Mouse (Mus musculus) thymus, adult 2 months (tissue): ENCODE measurements at regions not wholly inside any gene's neighbourhood (a gene's known extent, or its start where the extent isn't known, plus 50 kb on each side); places are given as distances from the start of the nearest gene placed in this dataset.

Experiments used
- DNase-seq: peaks from one replicate; pipeline ENCODE4 v3.0.0; 2021
- H3K27ac ChIP-seq: fragments of 200-500 bp; 2 replicates; pipeline ENCODE4 v1.5.1; 2012; ENCODE audit warnings: low read length, control low read depth; ENCODE audit not compliant: control insufficient read depth, insufficient read depth
- H3K27me3 ChIP-seq: fragments of 200-500 bp; 2 replicates; pipeline ENCODE4 v1.6.1; 2012; ENCODE audit warnings: mild to moderate bottlenecking, low read length, moderate library complexity, mixed read lengths; ENCODE audit not compliant: control insufficient read depth, insufficient read depth
- H3K36me3 ChIP-seq: fragments of 200-500 bp; 2 replicates; pipeline ENCODE4 v1.6.1; 2012; ENCODE audit warnings: mild to moderate bottlenecking, low read length, moderate library complexity; ENCODE audit not compliant: control insufficient read depth, insufficient read depth
- H3K4me1 ChIP-seq: fragments of 200-500 bp; replicated peaks from 2 replicates; pipeline ENCODE4 v1.6.1; 2012; ENCODE audit warnings: low read length; ENCODE audit not compliant: control insufficient read depth, insufficient read depth
- H3K4me3 ChIP-seq: fragments of 200-500 bp; 2 replicates; pipeline ENCODE4 v1.5.1; 2012; ENCODE audit warnings: mild to moderate bottlenecking, low read length, control low read depth, moderate library complexity; ENCODE audit not compliant: control insufficient read depth, insufficient read depth
- CTCF ChIP-seq: fragments of 200-500 bp; IDR thresholded peaks from 2 replicates; pipeline ENCODE4 v1.5.1; 2012; ENCODE audit warnings: mild to moderate bottlenecking, control low read depth, low read length, moderate library complexity, borderline replicate concordance; ENCODE audit not compliant: control insufficient read depth, poor library complexity, insufficient read depth; ENCODE audit errors: extremely low read depth
- POLR2A ChIP-seq: fragments of 200-500 bp; IDR thresholded peaks from 2 replicates; pipeline ENCODE4 v1.6.1; 2012; ENCODE audit warnings: mild to moderate bottlenecking, low read length, control low read depth, moderate library complexity; ENCODE audit not compliant: control insufficient read depth, poor library complexity, insufficient read depth; ENCODE audit errors: extremely low read depth
- WGBS: fragments of 180-500 bp; shearing (Covaris S2); methylation state at CpG from one replicate; pipeline ENCODE4 v1.1.7; 2018; 5-methylcytosine and 5-hydroxymethylcytosine counted together

DNA sequence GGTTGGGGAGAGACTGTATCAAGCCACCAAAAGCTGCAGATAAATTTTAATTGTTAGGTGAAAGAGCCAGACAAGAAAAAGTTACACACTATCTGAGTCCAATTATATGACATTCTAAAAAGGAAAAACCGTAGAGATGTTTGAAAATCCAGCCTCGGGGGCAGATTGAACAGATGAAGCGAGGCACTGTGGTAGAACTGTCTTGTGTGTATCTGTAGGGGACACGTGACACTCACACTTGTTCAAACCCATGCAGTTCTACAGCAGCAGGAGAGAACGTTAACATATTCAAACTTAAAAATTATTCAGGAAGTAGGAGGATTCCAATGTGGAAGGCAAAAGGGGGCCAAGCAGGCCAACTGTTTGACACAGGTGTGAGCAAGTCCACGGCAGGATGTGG, 183.1 kb downstream of the Tpra1 start:
- DNase-seq: no peak
- 83% methylated on average over 6 of the region's 6 CpGs for WGBS
- H3K4me1 ChIP-seq: no peaks in the 10 kb centered on the region
- H3K4me3 ChIP-seq: no peak overlapping the region
- no peak overlapping the region for H3K27ac ChIP-seq
- H3K36me3 ChIP-seq: no peaks in the 10 kb centered on the region
- TF ChIP-seq POLR2A: no peak
- no peak for TF ChIP-seq CTCF
- H3K27me3 ChIP-seq: no peaks in the 10 kb centered on the region

DNA sequence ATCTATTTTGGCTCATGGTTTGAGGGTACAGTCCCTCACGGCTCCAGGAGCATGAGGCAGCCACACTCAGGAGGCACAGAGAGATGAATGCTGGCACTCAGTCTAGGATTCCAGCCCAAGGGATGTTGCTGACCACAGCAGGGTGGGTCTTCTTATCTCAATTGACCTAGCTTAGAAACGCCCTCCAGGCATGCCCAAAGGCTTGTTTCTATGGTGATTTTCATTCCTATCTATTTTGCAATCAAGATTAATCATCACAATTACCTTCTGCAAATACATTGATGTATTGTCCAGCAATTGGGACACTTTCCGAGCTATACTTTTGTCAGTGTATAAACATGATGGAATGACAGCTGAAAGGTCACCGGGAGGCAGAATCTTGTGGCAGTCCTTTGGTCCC, 185.6 kb downstream of the Tpra1 start:
- Histone ChIP-seq H3K36me3 (no peaks in the 10 kb centered on the region), H3K27me3 (no peaks in the 10 kb centered on the region), H3K27ac (no peak overlapping the region), H3K4me3 (no peak overlapping the region), H3K4me1 (no peaks in the 10 kb centered on the region)
- TF ChIP-seq POLR2A (no peak), CTCF (no peak)
- DNase-seq: no peak
- WGBS: 84% methylated on average over 4 of the region's 4 CpGs

DNA sequence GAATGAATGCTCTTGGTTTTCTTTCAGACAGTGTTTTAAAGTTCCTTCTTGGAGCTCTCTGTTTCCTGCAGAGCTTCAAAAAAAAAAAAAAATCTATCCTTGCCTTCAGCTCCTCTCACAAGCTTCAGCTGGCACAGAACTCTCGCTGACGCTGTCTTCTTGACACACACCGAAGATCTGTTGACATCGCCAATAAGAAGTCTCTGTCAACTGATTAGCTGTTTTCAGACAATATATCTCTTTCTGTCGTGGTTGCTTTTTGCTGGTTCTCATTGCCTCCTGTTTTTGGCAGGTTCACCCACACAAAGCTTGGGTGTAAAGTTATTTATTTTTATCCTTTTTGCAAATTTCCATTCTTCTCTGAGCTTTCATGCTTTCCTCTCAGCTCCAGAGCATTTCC, 188.0 kb downstream of the Tpra1 start:
- H3K36me3 ChIP-seq: no peaks in the 10 kb centered on the region
- H3K27me3 ChIP-seq: no peaks in the 10 kb centered on the region
- TF ChIP-seq POLR2A: no peak
- no peak for TF ChIP-seq CTCF
- no peaks in the 10 kb centered on the region for H3K4me1 ChIP-seq
- DNase-seq: no peak
- WGBS: 96% methylated on average over 5 of the region's 5 CpGs
- no peak overlapping the region for H3K27ac ChIP-seq
- H3K4me3 ChIP-seq: no peak overlapping the region

DNA sequence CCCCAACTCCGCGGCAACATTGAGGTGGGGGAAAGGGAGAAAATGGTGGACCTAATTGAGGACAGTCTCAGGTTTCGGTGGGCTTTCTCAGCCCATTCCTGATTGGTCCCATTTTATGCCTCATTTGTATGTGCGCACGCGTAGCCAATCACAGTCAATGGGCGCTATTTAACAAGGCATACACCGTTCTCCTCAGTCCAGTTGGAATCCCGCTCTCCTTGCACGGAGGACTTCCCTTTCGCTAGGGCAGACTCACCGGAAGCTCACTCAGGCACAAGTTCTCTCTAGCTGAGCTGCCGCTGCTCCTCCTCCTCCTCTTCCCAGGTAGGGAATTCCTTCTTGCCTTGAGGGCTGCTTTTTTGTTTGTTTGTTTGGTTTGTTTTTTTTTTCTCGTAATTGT, 193.9 kb downstream of the Tpra1 start:
- Histone ChIP-seq H3K36me3 (no peaks in the 10 kb centered on the region), H3K27me3 (no peaks in the 10 kb centered on the region), H3K27ac (no peak overlapping the region), H3K4me1 (no peaks in the 10 kb centered on the region), H3K4me3 (no peak overlapping the region)
- 97% methylated on average over 14 of the region's 14 CpGs for WGBS
- no peak for DNase-seq
- TF ChIP-seq POLR2A (no peak), CTCF (no peak)

DNA sequence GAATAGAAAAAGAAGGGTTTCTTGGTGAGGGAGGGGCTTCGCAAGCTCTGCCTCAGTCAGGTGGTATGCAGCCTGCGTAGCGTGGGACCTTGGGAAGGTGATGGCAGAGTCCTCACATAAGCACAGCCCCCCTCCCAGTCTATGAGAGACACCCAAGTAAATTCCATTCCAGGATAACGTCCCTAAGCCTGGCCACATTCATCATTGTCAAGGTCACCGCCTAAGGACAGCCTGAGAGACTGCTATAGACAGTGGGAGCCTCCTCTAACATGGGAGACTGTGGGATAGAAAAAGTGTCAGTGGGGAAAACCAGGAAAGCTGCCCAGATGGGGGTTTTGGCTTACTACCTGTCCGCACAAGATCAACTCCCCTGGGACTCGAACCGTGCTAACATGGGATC, 195.5 kb downstream of the Tpra1 start:
- WGBS: 88% methylated on average over 8 of the region's 8 CpGs
- no peaks in the 10 kb centered on the region for H3K36me3 ChIP-seq
- H3K27me3 ChIP-seq: no peaks in the 10 kb centered on the region
- H3K4me3 ChIP-seq: no peak overlapping the region
- TF ChIP-seq POLR2A (no peak), CTCF (no peak)
- no peak overlapping the region for H3K27ac ChIP-seq
- DNase-seq: no peak
- H3K4me1 ChIP-seq: no peaks in the 10 kb centered on the region

DNA sequence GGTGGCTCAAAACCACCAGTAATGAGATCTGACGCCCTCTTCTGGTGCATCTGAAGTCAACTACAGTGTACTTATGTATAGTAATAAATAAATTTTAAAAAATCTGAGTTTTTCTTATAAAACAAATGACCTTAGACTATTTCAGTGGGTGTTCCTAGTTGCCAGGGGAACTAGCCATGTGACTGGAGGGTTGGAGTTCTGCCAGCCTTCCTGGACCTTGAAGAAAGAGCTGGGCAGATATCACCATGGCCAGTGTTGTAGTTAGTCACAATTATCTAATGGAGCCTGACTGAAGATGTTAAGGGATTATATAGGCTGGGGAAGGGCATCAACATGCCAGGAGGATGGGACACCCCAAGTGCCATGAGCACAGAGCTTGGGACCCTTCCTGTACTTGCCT, 217.2 kb downstream of the Tpra1 start:
- H3K27me3 ChIP-seq: no peaks in the 10 kb centered on the region
- H3K27ac ChIP-seq: no peak overlapping the region
- no peaks in the 10 kb centered on the region for H3K4me1 ChIP-seq
- H3K36me3 ChIP-seq: no peaks in the 10 kb centered on the region
- H3K4me3 ChIP-seq: no peak overlapping the region
- TF ChIP-seq CTCF (no peak), POLR2A (no peak)
- DNase-seq: no peak
- 84% methylated on average over 1 of the region's 1 CpGs for WGBS

DNA sequence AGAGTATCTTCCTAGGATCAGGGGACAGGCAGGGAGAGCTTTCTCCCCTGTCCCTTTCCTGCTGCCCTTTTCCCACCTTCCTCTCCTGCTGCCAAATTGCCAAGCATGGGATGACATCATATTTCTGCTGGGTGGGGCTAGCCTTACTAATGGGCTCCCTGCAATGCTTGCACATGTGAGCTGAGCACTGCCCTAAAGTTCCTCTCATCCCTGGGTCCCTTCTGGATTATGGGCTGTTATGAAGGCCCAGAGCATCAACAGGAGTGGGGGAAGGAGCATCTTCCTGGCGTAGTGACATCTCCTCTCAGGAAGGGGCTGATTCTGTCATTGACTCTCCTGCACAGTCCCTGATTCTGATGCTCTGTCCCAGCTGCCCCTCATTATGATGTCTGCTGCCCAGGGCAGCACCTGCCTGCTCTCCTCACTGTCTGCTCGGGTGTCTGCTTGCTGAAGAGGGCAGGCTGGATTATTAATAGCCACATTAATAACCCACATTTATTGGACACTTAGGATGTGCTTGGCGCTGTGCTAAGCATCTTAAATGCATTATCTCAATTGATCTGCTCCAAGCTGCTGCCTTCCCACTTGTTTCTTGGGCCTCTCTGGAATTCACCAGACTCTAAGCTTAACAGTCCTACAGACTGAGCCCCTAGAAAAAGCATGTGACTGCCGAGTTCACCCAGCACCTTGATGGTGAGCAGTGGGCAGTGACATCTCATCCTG, 219.1 kb downstream of the Tpra1 start:
- Histone ChIP-seq H3K4me3 (no peak overlapping the region), H3K27ac (no peak overlapping the region), H3K4me1 (no peaks in the 10 kb centered on the region), H3K27me3 (no peaks in the 10 kb centered on the region), H3K36me3 (no peaks in the 10 kb centered on the region)
- 85% methylated on average over 4 of the region's 4 CpGs for WGBS
- no peak for DNase-seq
- TF ChIP-seq POLR2A (no peak), CTCF (no peak)
